Mouse (Mus musculus) brain, embryonic 18.5 days (tissue): Measurements from ENCODE around the gene Clstn2.

Experiments used
- DNase-seq: peaks from one replicate; pipeline ENCODE4 v3.0.0-alpha.2; 2012; ENCODE audit warnings: low read depth, low spot score

Gene Clstn2

DNA sequence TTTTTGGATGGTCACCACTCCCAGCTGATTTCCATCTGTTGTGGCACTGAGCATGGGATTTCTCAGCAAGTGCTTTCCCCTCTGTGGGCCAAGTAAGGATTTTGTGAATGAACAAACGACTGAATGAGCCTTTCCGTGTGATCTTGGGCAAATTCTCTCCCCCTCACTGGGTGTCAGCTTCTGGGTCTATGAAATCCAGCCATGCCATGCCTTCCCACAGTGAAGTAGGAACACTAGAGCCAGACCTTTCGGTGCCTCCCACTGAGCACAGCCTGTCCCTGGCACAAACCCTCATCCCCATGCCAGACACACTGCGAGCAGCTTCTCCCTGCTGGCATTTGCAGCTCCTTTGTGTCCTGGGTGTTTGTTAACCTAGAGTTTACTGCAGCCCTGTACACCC, 347.3 kb downstream of the Clstn2 start:
- DNase-seq, result peak; percentile 54

DNA sequence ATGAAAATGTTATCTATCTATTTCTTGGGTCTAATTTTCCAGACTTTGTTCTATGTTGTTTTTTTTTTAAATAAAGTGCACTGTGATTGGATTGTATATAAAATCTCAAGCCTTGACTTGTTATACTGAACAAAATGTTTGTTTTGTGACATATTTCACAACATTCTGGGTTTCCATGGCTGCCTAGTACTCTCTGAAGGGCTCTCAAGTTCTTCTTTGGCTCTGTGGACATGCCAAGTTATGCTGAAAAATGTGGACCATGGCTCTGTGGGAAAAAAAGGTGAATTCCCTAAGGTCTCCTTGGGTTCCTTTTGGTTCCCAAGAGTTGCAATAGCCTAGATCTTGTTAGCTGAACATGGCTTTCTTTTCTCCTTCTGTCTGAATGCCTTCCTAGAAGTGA, 353.1 kb downstream of the Clstn2 start:
- DNase-seq, result no peak

DNA sequence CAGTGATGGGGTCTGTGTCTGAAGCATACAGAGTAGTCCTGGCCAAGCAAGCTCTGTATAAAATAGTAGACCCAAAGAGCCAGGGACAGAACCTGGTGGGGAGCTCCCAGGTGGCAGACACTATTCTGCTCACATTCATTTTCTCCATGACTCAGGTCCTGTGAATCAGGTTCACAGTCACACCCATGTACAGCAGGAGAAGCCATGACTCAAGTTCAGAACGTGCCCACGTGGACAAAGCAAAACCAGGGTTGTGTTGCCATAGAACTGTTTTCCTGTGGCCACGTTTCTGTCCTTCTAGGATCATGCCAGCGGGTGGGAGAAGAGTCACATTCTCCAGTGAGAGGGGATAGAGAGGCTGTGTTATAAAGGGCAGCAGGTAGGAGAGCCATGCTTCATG, 353.9 kb downstream of the Clstn2 start:
- DNase-seq, result no peak

DNA sequence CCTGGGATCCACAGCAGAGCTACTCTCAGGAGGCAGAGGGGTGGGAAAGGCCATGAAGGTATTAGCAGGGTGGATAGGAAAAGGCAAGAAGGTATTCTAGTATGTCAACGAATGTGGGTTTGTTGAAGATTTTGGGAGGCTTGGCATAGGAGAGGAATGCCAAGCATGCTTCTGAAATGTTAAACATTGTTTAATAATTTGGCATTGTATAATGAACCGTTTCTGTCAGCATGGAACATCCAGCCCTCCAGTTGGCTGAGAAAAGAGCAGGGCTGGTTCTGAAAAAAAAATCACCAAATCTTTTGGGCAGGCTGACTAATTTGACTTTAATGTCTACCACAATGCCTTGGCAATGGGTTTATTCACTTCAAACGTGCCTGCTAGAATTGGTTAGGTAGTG, 355.9 kb downstream of the Clstn2 start:
- DNase-seq, result no peak

DNA sequence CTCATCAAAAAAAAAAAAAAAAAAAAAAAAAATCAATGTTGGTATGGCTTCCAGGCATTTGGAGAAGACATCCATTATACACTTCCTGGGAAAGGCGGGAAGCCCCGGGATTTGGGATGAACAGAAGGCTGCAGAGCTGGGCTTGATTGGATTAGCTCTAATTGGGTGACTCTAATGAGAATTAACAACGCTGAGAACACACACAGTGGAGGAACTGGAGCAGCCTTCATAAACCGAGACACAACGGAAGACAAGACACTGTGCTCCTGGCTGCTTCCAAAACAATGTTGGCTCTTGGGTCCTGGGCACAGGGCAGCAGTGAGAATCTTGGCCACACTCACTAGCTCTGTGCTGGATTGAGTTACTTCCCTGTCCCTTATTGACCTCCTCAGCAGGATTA, 360.3 kb downstream of the Clstn2 start:
- no peak for DNase-seq

DNA sequence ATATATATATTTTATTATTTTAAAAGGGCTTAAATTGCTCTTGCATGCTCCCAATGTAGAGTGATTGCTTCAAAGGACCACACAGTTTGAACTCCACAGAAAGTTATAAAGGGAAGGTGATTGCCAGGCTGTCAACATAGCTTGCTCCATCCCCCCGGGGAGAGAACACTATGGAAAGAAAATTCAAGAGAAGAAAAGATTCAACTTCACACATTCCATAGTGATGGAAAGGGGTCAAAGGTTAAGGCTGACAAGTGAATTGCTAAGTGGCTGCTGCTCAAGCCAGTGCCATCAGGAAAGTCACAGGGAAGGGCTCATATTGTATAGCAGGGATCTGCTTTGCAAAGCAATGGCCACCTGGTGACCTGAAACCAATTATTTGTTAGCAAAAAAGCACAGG, 360.8 kb downstream of the Clstn2 start:
- DNase-seq, result no peak

DNA sequence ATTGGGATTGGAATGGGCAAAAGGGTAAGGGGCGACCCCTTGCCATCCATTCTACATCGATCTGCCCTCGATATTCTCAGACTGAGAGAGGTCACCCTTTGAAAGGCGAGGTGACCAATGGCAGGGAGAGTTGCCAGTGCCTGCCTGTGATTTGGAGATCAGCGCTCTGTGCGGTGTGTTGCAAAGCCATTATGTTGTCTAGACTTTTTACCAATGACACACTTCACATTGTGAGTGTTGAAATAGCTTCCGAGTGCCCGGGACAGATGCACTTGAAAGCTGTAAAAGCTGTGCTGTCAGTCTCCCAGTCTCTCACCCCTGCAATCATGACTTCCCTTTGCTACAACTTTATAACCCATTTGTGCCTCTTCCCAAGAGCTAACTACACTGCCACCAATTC, 362.3 kb downstream of the Clstn2 start:
- DNase-seq, result no peak

DNA sequence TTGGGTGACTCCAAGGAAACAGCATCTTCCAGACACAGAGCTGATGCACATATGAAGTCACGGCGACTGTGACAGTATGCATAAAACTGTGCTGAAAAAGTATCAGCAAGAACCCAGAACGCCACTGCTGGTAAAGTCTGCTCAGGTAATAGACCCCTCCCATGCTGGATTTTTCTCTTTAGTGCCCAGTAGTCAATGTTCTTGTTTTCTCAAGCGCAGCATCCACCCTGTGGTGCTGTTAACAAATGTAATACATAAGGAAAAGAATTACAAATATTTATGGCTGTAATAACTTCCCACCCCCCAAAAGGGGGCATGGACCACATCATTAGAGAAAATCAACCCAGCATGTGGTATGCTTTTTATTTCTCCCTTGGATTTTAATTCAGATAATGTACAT, 372.0 kb downstream of the Clstn2 start:
- no peak for DNase-seq

DNA sequence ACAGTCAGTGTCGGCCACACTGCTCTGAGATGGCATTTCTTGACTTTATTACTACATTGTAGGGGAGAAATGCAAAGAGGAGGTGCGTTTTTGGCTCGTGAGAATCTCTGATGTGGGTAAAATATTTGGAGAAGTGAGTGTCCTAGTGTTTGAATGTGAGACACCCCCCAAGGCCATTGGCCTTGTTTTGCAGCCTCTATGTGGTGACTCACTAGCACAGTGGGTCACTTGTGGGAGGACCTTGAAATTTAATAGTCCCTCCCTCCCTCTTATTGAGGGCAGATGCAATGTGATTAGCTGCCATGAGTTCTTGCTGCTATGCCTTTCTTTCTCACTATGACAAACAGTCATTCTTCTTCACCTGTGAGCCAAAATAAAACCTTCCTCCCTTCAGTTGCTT, 374.2 kb downstream of the Clstn2 start:
- DNase-seq, result no peak

DNA sequence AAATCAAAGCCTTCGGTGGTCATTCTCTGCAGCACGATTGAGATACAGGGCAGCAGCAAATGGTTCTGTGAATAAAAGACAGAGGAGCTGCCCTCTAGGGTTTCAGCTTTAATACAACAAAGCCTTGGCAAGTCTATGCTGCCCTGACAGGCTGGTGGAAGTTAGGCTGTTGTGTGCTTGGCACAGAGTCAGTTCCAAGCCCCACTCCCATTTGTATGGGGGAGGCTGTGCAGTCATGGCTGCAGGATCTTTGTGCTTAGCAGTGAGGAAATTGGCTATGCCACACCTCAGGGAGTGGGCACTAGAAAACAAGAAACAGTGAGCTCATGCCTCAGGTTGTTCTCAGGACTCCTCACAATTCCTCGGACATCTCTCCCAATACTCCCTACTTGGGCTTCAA, 384.6 kb downstream of the Clstn2 start:
- no peak for DNase-seq

DNA sequence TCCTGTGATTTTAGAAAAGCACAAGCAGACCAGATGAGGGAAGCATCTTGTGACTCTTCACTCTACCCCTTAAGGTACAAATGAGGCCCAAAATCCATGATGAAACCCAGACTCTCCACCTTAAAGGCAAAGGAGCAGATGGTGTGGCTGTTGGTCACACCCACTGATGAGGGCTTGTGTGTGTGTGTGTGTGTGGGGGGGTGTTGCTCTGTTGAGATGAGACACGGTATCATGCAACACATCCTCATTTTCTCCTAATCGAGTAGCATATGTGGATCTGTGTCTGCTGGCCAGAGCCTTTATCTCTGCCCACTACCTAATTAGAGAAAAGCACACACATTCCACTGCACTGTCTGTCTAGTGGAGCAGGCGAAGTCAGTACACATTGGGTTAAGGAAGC, 387.2 kb downstream of the Clstn2 start:
- no peak for DNase-seq

DNA sequence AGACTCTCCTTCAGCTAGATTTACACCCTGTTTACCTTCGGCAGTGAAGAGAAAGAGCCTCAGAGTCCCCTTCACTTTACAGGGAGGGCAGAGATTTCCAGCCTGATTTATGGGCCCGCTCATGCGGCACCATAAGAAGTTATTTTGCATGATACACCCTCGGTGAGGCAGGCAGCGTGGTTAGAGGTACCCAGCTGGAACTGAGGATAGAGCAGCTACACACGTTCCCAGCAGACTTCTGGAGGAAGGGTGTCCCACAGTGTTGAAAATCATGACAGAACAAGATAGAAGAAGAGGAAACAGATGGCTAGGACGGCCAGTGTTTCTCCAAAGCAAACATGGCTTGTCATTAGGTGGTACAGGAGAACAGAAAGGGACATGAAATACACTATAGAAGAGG, 390.6 kb downstream of the Clstn2 start:
- DNase-seq, result no peak

DNA sequence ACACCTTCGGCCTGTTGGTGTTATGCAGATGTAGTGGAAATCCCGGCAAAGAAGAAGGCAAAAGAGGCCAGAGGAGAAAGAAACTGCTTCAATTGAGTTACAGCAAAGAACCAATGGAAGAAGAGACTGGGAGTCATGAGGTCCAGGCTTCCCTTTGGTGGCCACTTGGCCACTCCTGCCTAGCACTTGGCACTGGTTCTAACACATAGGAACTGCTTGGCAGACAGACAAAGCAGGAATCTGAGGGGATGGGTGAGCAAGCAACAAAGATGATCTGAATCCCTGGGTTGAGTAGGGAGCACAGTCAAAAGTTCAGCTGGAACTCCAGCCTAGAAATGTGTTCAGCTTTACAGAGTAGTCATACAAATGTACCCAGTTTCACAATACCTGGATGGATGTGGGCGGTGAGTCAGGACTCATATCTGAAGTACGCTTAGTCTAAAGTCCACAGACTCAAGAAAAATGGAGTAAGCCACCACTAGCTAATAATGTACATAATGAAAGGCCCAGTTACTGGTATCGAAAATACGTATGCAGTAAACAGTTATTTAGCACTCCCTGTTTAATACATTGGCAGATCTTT, 392.9 kb downstream of the Clstn2 start:
- DNase-seq, result no peak

DNA sequence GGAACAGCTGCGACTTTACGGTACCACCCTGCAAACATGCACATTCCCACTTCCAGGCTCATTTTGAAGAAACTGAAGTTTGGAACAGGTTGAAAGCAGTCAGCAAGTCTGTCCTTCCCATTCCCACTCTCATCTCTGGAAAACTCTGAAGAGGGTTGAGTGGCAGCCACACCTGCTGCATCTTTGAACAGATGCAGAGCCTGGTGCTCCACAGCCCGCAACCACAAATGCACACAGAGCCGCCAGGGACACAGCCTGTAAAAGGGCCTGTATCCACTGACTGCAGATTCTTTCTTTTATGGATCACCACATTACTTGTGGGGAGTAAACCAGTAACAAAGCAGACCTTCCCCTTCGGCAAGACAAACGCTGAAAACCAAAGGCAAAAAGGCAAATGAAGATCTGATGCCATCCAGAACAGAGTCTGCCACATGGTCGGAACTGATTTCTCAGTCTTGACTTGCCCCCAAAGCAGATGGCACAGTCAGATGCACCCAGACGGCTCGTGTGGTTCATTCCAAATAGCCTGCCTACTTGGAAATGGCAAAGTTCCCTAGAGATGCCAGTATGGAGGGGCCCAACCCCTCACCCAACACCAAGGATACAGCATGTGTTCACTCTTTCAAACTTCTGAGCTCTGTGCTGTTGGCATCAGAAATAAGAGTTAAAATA, 394.2 kb downstream of the Clstn2 start:
- peak; percentile 76 for DNase-seq

DNA sequence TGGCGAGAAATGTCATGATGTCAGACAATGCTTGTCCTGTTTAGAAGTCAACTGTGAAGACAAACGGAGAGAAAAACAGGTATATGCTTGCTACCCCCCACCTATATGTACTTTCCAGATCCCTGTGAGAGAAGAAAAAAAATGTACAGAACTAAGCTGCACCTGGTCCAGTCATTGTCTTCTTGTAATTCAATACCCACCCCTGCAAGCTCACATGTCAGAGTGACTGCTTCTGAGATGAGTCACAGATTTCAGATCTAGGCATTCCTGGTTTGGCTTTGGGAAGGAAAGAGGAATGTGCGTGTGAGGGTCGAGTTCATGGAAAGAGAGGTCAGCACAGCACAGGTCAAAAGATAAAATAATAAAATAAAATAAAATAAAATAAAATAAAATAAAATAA, 397.6 kb downstream of the Clstn2 start:
- no peak for DNase-seq

DNA sequence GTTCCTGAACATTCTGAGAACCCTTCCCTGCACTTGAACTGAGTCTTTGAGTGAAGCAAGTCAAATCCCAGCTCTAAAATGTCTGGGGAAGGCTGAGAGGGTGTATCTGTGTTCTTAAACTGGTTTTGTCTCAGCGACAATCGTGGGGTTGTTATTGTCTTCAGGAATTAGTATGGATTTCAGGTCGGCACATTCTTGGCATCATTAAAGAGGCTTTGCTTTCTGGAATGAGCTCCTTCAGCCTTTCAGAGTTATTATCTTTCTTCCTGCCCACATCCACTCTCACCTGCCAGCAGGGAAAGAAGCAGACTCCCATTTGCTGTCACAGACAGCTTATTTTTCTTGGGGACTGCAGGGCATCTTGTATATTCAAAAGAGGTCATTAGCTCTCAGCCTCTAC, 398.1 kb downstream of the Clstn2 start:
- no peak for DNase-seq

DNA sequence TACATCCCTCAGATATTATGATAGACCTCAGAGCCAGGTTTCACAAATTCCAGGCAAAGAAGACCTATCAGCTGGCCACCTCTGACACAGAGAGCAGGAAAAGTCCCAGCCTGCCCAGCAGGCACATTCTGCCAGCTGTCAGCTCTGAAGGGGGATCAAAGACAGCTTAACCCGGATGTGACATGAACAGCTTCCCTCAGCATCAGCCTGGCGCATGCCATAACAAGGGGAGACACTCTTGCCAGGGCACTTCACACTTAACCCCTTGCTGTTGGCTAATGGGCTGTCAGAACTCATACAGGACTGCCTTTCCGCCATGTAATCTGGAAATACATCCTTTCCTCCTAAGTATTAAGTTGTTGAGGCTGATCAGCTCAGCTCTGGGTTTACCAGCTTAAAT, 403.8 kb downstream of the Clstn2 start:
- no peak for DNase-seq

DNA sequence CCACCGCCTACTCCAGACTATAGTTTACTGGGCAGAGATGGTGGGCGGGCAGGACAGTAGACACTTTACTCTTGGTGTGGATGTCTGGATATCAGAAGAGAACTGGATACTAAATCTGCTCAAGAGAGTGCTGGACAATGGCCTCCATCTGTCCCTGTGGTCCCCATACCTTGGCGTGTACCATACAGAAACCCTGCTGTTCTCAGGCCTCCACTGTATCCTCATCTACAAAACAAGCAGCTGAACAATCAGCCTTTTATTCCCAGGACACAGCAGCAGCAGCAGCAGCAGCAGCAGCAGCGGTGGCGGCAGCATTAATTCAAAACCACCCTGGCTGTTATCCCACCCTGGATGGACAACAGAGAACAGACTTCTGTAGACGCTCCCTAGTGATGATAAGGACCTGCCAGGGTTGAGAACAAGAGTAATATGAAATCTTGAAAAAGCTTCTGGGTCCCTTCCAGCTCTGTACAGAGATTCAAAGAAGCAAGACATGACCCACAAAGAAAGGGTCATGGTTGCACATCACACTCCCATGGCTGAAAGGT, 404.5 kb downstream of the Clstn2 start:
- no peak for DNase-seq

DNA sequence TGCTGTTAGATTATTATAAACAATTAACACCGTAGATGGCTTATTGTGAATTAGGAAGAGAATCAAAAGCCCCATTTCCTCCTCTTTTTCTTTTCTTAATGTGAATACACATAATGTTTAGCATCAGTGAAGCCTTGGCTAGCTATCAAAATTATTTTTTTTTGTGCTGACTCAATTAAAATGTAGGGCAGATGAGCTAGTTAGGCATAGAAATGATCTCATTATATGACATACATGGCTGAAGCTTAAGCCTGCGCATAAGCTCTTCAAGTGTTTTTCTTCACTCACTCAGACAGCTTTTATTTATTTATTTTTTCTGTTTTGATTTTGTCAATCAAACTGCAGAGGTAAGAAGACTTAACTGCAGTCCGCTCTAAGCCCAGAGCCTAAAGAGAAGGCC, 405.1 kb downstream of the Clstn2 start:
- DNase-seq, result no peak

DNA sequence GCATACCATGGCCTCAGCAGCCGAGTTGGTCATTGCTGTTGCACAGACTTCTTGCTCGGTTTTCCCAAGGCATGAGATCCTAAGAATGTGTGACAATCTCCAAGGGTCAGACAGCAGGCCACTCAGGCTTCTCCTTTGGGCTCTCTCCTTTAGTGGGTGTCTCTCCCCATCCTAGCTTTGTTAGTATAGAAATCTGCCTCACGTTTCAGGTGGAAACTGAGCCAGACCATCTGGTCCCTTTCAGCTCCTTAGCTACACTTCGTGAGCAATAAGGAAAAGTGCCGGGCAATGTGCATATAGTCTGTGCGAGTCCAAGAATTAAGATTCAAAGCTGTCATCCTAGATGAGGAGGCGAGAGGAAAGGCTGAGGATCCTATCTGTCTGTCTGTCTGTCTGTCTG, 422.4 kb downstream of the Clstn2 start:
- no peak for DNase-seq

DNA sequence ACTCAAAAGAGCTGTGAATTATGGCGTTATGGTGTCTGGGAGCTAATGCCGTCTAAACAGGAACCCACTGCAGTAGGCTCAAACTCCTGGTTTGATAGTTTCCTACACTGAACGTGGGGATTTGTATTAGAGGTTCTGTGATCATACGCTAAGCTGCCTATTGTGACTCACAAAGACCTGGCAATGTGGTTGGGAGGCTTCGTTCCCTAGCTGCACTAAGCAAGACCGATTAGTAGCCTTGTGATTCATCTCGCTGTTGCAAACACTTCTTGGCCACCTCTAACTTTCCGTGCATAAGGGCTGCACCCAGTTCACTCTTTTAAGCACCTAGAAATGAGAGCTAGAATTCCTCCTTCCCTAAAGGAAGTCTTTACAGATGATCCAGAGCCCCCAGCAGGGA, 429.3 kb downstream of the Clstn2 start:
- DNase-seq, result no peak

DNA sequence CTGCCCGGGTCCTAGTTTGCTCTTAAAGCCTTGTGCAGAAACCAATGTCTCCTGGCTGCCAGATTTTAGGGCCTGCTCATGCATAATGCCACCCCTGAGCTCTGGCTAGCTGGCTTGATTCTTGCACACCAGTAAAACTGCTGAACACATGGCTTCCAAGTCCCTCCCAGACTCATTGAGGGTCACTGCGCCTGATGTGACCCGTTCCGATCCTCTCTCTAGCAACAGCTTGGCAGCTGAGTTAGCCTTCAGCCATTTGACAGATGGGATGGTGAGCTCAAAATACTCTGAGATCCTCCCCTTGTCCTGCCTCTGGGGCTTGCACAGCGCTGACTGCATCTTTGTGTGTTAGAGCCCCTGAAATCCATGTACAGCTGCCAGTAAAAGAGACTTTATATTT, 430.5 kb downstream of the Clstn2 start:
- no peak for DNase-seq

DNA sequence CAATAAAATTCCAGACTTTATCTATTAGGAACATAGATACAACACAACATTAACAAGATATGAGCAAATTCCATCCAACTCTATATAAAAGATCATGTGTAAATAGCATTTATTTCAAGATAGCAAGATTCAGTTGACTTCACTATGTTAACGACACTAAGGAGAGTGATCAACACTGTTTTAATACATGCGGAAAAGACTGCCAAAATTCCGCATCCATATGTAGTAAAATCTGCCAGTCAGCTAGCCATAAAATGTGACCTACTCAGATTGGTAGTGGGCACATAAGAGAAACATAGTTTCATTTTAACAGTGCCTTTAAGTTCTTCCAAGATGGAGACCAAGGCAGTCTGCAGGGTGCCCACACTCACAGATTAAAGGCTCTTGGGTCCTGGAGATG, 434.0 kb downstream of the Clstn2 start:
- peak; percentile 52 for DNase-seq

DNA sequence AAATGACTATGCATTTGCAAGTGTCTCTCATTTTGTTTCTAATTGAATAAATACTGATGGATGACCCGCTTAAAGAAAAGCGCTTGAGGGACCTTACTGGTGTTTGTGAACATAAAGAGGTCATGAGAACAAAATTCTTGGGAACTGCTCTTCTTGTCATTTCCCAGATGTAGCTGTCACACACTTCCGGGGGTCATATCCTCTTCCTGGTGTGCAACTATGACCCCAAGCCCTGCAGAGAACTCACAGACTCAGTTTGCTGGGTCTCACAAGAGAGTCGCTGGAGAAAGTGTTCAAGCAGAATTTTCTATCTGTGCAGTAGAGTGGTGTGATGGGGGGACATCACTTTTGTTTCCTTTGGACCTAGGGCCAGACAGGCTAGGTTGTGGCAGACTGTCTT, 442.3 kb downstream of the Clstn2 start:
- DNase-seq, result no peak
